Mouse (Mus musculus): ENCODE data around the gene Tchhl1. TPM values are rescaled to one million over a fixed set of nuclear protein-coding genes. Genes with fewer than 3 reads are reported as not detected.
A peak's percentile ranks its signal among the peaks of the same experiment; 100 is the strongest.

Gene Tchhl1
- polyA plus RNA-seq, 1 experiment from 2014 or later, result not detected

DNA sequence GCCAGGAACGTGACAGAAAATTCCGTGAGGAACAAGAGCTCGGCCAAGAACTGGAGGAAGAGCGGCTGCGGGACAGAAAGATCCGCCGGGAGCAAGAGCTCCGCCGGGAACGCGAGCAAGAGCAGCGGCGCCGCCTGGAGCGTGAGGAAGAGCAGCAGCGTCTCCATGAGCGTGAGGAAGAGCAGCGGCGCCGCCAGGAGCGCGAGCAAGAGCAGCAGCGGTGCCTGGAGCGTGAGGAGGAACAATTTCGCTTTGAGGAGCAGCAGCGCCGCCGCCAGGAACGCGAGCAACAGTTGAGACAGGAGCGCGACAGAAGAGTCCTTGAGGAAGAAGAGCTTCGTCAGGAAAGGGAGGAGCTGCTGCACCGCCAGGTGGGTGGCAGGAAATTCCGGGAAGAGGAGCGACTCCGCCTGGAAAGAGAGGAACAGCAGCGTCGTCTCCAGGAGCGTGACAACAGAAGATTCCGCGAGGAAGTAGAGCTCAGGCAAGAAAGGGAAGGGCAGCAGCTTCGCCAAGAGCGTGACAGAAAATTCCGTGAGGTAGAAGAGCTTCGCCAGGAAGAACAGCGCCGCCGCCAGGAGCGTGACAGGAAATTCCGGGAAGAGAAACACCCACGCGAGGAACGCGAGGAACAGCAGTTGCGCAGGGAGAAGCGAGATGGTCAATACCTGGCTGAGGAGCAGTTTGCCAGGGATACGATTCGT is 21.3 kb upstream of the Tchhl1 start:
- H3K27ac ChIP-seq (ENCODE audit: low read length), result peak overlapping the region; percentile 74
- under 1% methylated on average over 59 of the region's 59 CpGs for WGBS

DNA sequence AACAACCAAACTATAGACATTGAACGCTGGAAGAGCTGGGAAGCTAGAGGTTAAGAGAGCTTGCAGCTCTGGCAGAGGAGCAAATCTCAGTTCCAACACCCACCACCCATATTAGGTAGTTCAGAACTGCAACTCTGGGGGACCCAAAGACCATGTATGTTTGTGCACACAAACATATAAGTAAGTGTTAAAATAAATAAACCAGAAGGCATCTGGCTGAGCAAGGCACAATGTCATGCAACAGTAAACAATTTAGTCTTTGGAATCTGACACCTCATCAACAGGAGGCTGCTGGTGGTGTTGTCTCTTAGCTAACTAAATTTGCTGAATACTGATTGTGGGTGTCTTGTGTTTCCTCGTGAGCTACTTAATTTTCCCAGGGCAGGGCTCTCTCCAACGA is 2.0 kb upstream of the Tchhl1 start:
- Histone ChIP-seq H3K4me2 (ENCODE audit: low read depth, low read length) (no peak overlapping the region), H3K4me1 (ENCODE audit: control insufficient read depth, insufficient read depth, low read length) (no peaks in the 10 kb centered on the region), H3K4me3 (replicated peaks; ENCODE audit: low read length) (no peak overlapping the region), H3K9ac (ENCODE audit: low read length) (no peak overlapping the region), H3K27me3 (ENCODE audit: control insufficient read depth, insufficient read depth, low read length) (no peaks in the 10 kb centered on the region), H3K27ac (ENCODE audit: low read length) (no peak overlapping the region), H3K36me3 (ENCODE audit: control insufficient read depth, insufficient read depth, low read length) (no peaks in the 10 kb centered on the region), H3K9me3 (replicated peaks; ENCODE audit: control insufficient read depth, low read length) (no peaks in the 10 kb centered on the region)
- 62% methylated on average over 3 of the region's 3 CpGs for WGBS
- ATAC-seq (ENCODE audit: insufficient read depth, low FRiP score), result no peak

More for the DNA sequence above, 21.3 kb upstream of the Tchhl1 start:
- ATAC-seq (ENCODE audit: insufficient read depth, low FRiP score), result peak; percentile 63
- Histone ChIP-seq H3K4me3 (replicated peaks; ENCODE audit: low read length) (peak overlapping the region; percentile 70), H3K4me2 (ENCODE audit: low read depth, low read length) (peak overlapping the region; percentile 71), H3K9me3 (replicated peaks; ENCODE audit: control insufficient read depth, low read length) (no peaks in the 10 kb centered on the region), H3K36me3 (ENCODE audit: control insufficient read depth, insufficient read depth, low read length) (no peaks in the 10 kb centered on the region), H3K4me1 (ENCODE audit: control insufficient read depth, insufficient read depth, low read length) (peaks cover 21% of the 10 kb centered on the region), H3K9ac (ENCODE audit: low read length) (peak overlapping the region; percentile 68), H3K27me3 (ENCODE audit: control insufficient read depth, insufficient read depth, low read length) (peaks cover 3% of the 10 kb centered on the region; the same call in 1 of the 2 replicates)

DNA sequence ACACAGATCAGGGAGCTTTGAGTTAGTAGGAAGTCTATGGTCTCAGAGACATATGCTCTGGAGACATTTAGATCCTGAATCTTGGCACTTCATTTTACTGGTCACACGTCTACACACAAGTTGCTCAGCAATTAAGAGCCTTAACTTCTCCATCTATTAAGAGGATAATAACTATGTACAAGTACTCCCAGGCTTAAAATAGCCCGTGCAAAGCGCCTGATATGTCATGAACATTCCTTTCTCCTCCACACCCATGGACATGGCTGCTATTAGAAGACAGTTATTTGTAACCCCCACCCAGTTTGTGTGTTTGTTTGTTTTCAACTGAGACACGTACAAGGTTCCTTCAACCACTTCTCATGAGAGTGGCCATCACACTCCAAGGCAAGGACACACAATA is 1.4 kb upstream of the Tchhl1 start:
- Histone ChIP-seq H3K27me3 (ENCODE audit: control insufficient read depth, insufficient read depth, low read length) (no peaks in the 10 kb centered on the region), H3K4me1 (ENCODE audit: control insufficient read depth, insufficient read depth, low read length) (no peaks in the 10 kb centered on the region), H3K36me3 (ENCODE audit: control insufficient read depth, insufficient read depth, low read length) (no peaks in the 10 kb centered on the region), H3K4me2 (ENCODE audit: low read depth, low read length) (no peak overlapping the region), H3K9ac (ENCODE audit: low read length) (no peak overlapping the region), H3K4me3 (replicated peaks; ENCODE audit: low read length) (no peak overlapping the region), H3K27ac (ENCODE audit: low read length) (no peak overlapping the region), H3K9me3 (replicated peaks; ENCODE audit: control insufficient read depth, low read length) (no peaks in the 10 kb centered on the region)
- WGBS, result 73% methylated on average over 4 of the region's 4 CpGs
- no peak for ATAC-seq (ENCODE audit: insufficient read depth, low FRiP score)

DNA sequence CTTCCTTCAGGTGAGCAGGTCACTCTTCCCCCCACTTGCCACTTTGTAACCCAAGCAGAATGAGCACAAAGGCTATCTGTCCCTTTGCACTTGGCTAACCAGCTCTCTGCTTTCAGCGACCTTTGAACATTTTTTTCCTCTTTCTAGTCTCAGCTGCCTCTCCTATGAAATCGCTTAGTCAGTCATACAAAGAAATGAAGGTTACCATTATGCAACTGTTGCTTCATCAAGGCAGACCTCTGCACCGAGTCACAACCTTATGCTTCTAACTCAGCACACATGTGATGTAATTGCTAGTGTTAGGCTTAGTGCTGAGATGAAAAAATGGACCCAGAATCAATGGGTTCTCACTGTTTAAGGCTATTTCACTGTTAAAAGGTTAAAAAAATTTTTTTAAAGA is 1.1 kb downstream of the Tchhl1 start:
- WGBS, result 78% methylated on average over 3 of the region's 3 CpGs
- Histone ChIP-seq H3K4me2 (ENCODE audit: low read depth, low read length) (no peak overlapping the region), H3K27me3 (ENCODE audit: control insufficient read depth, insufficient read depth, low read length) (no peaks in the 10 kb centered on the region), H3K9ac (ENCODE audit: low read length) (no peak overlapping the region), H3K36me3 (ENCODE audit: control insufficient read depth, insufficient read depth, low read length) (no peaks in the 10 kb centered on the region), H3K4me1 (ENCODE audit: control insufficient read depth, insufficient read depth, low read length) (no peaks in the 10 kb centered on the region), H3K4me3 (replicated peaks; ENCODE audit: low read length) (no peak overlapping the region), H3K9me3 (replicated peaks; ENCODE audit: control insufficient read depth, low read length) (no peaks in the 10 kb centered on the region), H3K27ac (ENCODE audit: low read length) (no peak overlapping the region)
- no peak for ATAC-seq (ENCODE audit: insufficient read depth, low FRiP score)

DNA sequence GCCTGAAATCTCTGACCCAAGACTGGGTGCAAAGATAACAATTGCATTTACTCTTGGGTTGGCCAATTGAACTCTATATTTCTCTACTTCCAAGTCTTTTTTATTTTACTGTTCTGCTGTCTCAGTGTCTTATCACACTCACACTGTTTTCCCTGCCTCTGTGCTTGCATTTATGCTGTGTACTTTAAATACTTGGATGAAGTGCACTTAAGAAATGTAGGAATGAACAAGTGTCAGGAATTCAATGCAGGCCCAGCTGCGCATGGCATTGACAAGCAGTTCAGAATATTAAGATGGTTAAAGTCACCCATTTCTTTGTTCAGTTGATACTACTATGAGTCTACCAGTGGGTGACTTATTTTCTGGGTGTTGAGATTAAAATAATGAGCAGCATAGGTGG is 11.5 kb downstream of the Tchhl1 start:
- H3K4me1 ChIP-seq (ENCODE audit: control insufficient read depth, insufficient read depth, low read length), result no peaks in the 10 kb centered on the region
- no peaks in the 10 kb centered on the region for H3K27me3 ChIP-seq (ENCODE audit: control insufficient read depth, insufficient read depth, low read length)
- no peak overlapping the region for H3K4me2 ChIP-seq (ENCODE audit: low read depth, low read length)
- H3K9ac ChIP-seq (ENCODE audit: low read length), result no peak overlapping the region
- no peak for ATAC-seq (ENCODE audit: insufficient read depth, low FRiP score)
- no peaks in the 10 kb centered on the region for H3K36me3 ChIP-seq (ENCODE audit: control insufficient read depth, insufficient read depth, low read length)
- WGBS, result 82% methylated on average over 1 of the region's 1 CpGs
- no peaks in the 10 kb centered on the region for H3K9me3 ChIP-seq (replicated peaks; ENCODE audit: control insufficient read depth, low read length)
- H3K4me3 ChIP-seq (replicated peaks; ENCODE audit: low read length), result no peak overlapping the region
- no peak overlapping the region for H3K27ac ChIP-seq (ENCODE audit: low read length)

DNA sequence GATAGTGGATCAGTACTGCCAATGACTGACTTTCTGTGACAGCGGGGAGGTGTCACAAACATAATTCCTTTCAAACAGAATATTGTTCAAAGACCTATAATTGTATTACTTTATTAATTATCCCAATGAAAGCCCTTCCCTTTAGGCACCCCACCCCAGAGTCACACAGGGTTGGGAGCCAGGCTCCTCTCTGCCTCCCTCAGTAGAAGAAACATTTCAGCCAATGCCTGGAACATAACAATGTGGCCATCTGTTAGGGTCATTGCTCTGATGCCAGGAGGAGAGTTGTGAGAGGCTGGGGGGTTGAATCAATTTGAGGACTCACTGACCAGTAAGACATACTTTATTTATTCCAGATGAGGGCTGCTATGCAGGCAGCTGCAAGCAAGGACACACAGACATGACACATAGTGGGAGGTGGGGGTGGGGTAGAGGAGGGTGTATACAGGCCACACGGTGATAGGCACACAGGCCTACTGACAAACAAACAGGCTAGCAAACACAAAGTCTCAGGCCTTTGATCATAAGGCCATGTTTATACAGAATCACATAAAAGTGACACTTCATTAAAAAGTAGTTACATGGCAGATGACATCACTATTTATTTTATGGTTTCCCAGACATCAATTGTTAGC is 13.5 kb downstream of the Tchhl1 start:
- Histone ChIP-seq H3K9me3 (replicated peaks; ENCODE audit: control insufficient read depth, low read length) (no peaks in the 10 kb centered on the region), H3K4me2 (ENCODE audit: low read depth, low read length) (no peak overlapping the region), H3K27me3 (ENCODE audit: control insufficient read depth, insufficient read depth, low read length) (no peaks in the 10 kb centered on the region), H3K4me3 (replicated peaks; ENCODE audit: low read length) (no peak overlapping the region), H3K36me3 (ENCODE audit: control insufficient read depth, insufficient read depth, low read length) (no peaks in the 10 kb centered on the region), H3K27ac (ENCODE audit: low read length) (no peak overlapping the region), H3K9ac (ENCODE audit: low read length) (no peak overlapping the region), H3K4me1 (ENCODE audit: control insufficient read depth, insufficient read depth, low read length) (no peaks in the 10 kb centered on the region)
- WGBS, result 61% methylated on average over 2 of the region's 2 CpGs
- no peak for ATAC-seq (ENCODE audit: insufficient read depth, low FRiP score)

DNA sequence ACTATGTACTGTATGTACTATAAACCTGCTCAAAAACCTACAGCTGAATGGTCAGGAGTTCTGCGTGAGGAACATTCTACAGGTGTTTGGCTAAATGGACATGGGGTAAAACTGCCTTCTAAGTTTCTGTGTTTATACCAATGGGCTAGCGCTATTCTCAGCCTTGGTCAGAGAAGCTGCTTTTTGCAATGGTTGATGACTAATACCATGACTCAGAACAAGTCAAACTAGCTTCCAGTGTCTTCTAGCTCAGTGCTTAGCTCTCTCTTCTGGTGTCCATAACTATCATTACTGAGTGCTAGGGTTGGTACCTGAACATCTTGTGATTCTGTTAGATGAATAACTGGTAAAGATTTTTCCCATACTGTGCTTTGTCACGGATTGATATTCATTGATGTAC is 17.1 kb downstream of the Tchhl1 start:
- 86% methylated on average over 3 of the region's 3 CpGs for WGBS
- Histone ChIP-seq H3K9ac (ENCODE audit: low read length) (no peak overlapping the region), H3K27me3 (ENCODE audit: control insufficient read depth, insufficient read depth, low read length) (no peaks in the 10 kb centered on the region), H3K27ac (ENCODE audit: low read length) (no peak overlapping the region), H3K36me3 (ENCODE audit: control insufficient read depth, insufficient read depth, low read length) (no peaks in the 10 kb centered on the region), H3K9me3 (replicated peaks; ENCODE audit: control insufficient read depth, low read length) (no peaks in the 10 kb centered on the region), H3K4me3 (replicated peaks; ENCODE audit: low read length) (no peak overlapping the region), H3K4me2 (ENCODE audit: low read depth, low read length) (no peak overlapping the region), H3K4me1 (ENCODE audit: control insufficient read depth, insufficient read depth, low read length) (no peaks in the 10 kb centered on the region)
- ATAC-seq (ENCODE audit: insufficient read depth, low FRiP score), result no peak

DNA sequence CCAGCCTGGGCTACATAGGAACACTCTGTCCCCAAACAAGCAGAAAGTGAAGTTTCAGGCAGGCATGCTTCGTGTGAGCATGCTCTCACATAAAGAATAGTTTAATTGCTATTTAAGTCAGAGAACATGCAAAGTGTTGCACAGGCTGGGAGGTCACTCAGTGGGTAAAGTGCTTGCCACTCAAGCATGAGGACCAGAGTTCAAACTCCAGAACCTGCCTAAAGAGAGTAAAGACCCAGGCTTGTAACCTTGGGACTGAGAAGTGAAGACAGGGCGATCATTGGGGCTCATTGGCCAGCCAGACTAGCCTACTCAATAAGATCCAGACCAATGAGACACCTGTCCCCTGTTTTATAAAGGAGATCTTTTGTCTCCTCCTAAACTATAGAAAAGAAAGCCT is 20.0 kb downstream of the Tchhl1 start:
- Histone ChIP-seq H3K27ac (ENCODE audit: low read length) (no peak overlapping the region), H3K27me3 (ENCODE audit: control insufficient read depth, insufficient read depth, low read length) (no peaks in the 10 kb centered on the region), H3K9ac (ENCODE audit: low read length) (no peak overlapping the region), H3K4me1 (ENCODE audit: control insufficient read depth, insufficient read depth, low read length) (no peaks in the 10 kb centered on the region), H3K9me3 (replicated peaks; ENCODE audit: control insufficient read depth, low read length) (no peaks in the 10 kb centered on the region), H3K4me3 (replicated peaks; ENCODE audit: low read length) (no peak overlapping the region), H3K4me2 (ENCODE audit: low read depth, low read length) (no peak overlapping the region), H3K36me3 (ENCODE audit: control insufficient read depth, insufficient read depth, low read length) (no peaks in the 10 kb centered on the region)
- 88% methylated on average over 2 of the region's 2 CpGs for WGBS
- no peak for ATAC-seq (ENCODE audit: insufficient read depth, low FRiP score)

DNA sequence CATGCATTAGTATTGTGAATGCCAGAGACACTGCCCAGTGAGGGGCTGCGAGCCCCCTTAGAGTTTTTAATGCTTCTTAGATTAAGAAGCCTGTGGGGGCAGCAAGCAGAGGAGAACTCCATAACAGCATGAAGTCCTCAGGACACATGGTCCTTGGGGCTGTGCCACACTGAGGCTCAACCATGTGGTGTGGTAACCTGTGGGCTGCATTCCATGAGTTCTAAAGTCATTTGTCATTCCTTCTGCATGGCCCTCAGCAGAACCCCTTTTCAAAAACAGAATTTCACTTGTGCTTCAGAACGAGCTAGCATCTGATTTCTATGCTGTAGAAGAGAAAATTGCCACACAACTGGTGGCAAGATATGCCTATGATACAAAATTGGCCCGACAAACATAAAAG is 23.6 kb downstream of the Tchhl1 start:
- no peak for ATAC-seq (ENCODE audit: insufficient read depth, low FRiP score)
- no peak overlapping the region for H3K4me2 ChIP-seq (ENCODE audit: low read depth, low read length)

More for the DNA sequence above, 23.6 kb downstream of the Tchhl1 start:
- H3K36me3 ChIP-seq (ENCODE audit: control insufficient read depth, insufficient read depth, low read length), result no peaks in the 10 kb centered on the region
- no peak overlapping the region for H3K9ac ChIP-seq (ENCODE audit: low read length)
- no peak overlapping the region for H3K27ac ChIP-seq (ENCODE audit: low read length)
- H3K4me3 ChIP-seq (replicated peaks; ENCODE audit: low read length), result no peak overlapping the region
- no peaks in the 10 kb centered on the region for H3K4me1 ChIP-seq (ENCODE audit: control insufficient read depth, insufficient read depth, low read length)
- H3K27me3 ChIP-seq (ENCODE audit: control insufficient read depth, insufficient read depth, low read length), result no peaks in the 10 kb centered on the region
- no peaks in the 10 kb centered on the region for H3K9me3 ChIP-seq (replicated peaks; ENCODE audit: control insufficient read depth, low read length)
- 78% methylated on average over 3 of the region's 3 CpGs for WGBS

Measured in stomach, embryonic 16.5 days (tissue).